Comparison of ENCODE assay signal across 10 mouse cellular contexts in genomic region chr1:153963744-153964342, GRCm38 (mm10).
DNase-seq lines count a peak whose midpoint lies in the region; ATAC-seq and TF ChIP-seq lines count a peak whose summit lies in the region.
"Had no signal": no experiment of that assay in that cellular context is flagged by ENCODE, and none has a peak within 500 bp of the region (broad histone marks: within the 10 kb centered on the region; RNA-seq: fewer than 3 reads in every experiment).

No protein-coding gene starts in this region.

- no peak for DNase-seq in heart, embryonic 10.5 days (ENCODE audit: low spot score)
- no peak for DNase-seq in heart, adult 11 months
- DNase-seq in midbrain, embryonic 11.5 days (ENCODE audit: low spot score, missing footprints) = peak; percentile 53
- no peak for DNase-seq in midbrain, postnatal 0 days (ENCODE audit: low spot score)
- no peak for DNase-seq in frontal cortex, postnatal 25 days (ENCODE audit: low spot score in 2 of 2)
- DNase-seq: right cerebral cortex, postnatal 14 days had no signal

- H3K27me3 ChIP-seq in heart, embryonic 10.5 days (ENCODE audit: insufficient read depth, poor library complexity, severe bottlenecking) = no peaks in the 10 kb centered on the region
- H3K27me3 ChIP-seq in midbrain, embryonic 11.5 days (ENCODE audit: control insufficient read depth, insufficient read depth, low read length) = no peaks in the 10 kb centered on the region
- H3K27me3 ChIP-seq in midbrain, postnatal 0 days (ENCODE audit: insufficient read depth, low read length) = no peaks in the 10 kb centered on the region
- no peaks in the 10 kb centered on the region for H3K27me3 ChIP-seq in limb, embryonic 15.5 days
- H3K27me3 ChIP-seq in stomach, embryonic 16.5 days (ENCODE audit: control insufficient read depth, insufficient read depth, low read length) = no peaks in the 10 kb centered on the region
- no peaks in the 10 kb centered on the region for H3K27me3 ChIP-seq in liver, embryonic 12.5 days (replicated peaks)
- H3K27me3 ChIP-seq: heart, embryonic 12.5 days had no signal

- H3K27ac ChIP-seq in heart, embryonic 10.5 days = peak overlapping the region; percentile 18; the same call in 1 of the 2 replicates
- no peak overlapping the region for H3K27ac ChIP-seq in midbrain, embryonic 11.5 days (ENCODE audit: low read depth, low read length)
- H3K27ac ChIP-seq in midbrain, postnatal 0 days (ENCODE audit: low read depth, low read length) = no peak overlapping the region
- H3K27ac ChIP-seq in limb, embryonic 15.5 days = peak overlapping the region; percentile 1; the same call in 1 of the 2 replicates
- no peak overlapping the region; the same call in 1 of the 2 replicates for H3K27ac ChIP-seq in stomach, embryonic 16.5 days (ENCODE audit: low read length)
- H3K27ac ChIP-seq in liver, embryonic 12.5 days = no peak overlapping the region

- H3K9me3 ChIP-seq in heart, embryonic 10.5 days = no peaks in the 10 kb centered on the region
- no peaks in the 10 kb centered on the region for H3K9me3 ChIP-seq in midbrain, embryonic 11.5 days (ENCODE audit: control insufficient read depth, low read length)
- no peaks in the 10 kb centered on the region for H3K9me3 ChIP-seq in midbrain, postnatal 0 days (ENCODE audit: low read length)
- no peaks in the 10 kb centered on the region for H3K9me3 ChIP-seq in limb, embryonic 15.5 days
- no peaks in the 10 kb centered on the region for H3K9me3 ChIP-seq in stomach, embryonic 16.5 days (replicated peaks; ENCODE audit: control insufficient read depth, low read length)
- H3K9me3 ChIP-seq in liver, embryonic 12.5 days (replicated peaks) = no peaks in the 10 kb centered on the region
- H3K9me3 ChIP-seq: heart, embryonic 12.5 days had no signal

- TF ChIP-seq CTCF in midbrain, postnatal 0 days (IDR thresholded peaks at IDR 0.05) = no peak

- 0 out of 2 replicates have a peak, but pooled peaks cover 3% of the 10 kb centered on the region for H3K4me1 ChIP-seq in heart, embryonic 10.5 days
- H3K4me1 ChIP-seq in midbrain, embryonic 11.5 days (ENCODE audit: control insufficient read depth, insufficient read depth, low read length) = no peaks in the 10 kb centered on the region
- H3K4me1 ChIP-seq in midbrain, postnatal 0 days (ENCODE audit: insufficient read depth, low read length) = no peaks in the 10 kb centered on the region
- H3K4me1 ChIP-seq in limb, embryonic 15.5 days = no peaks in the 10 kb centered on the region; the same call in 1 of the 2 replicates
- H3K4me1 ChIP-seq in stomach, embryonic 16.5 days (ENCODE audit: control insufficient read depth, insufficient read depth, low read length) = peaks cover 3% of the 10 kb centered on the region
- H3K4me1 ChIP-seq in liver, embryonic 12.5 days = no peaks in the 10 kb centered on the region

- no peak overlapping the region for H3K4me2 ChIP-seq in midbrain, embryonic 11.5 days
- H3K4me2 ChIP-seq in midbrain, postnatal 0 days (ENCODE audit: low read depth, low read length, poor library complexity, severe bottlenecking) = no peak overlapping the region
- H3K4me2 ChIP-seq in limb, embryonic 15.5 days = no peak overlapping the region
- H3K4me2 ChIP-seq in stomach, embryonic 16.5 days (ENCODE audit: low read depth, low read length) = no peak overlapping the region
- no peak overlapping the region for H3K4me2 ChIP-seq in liver, embryonic 12.5 days
- H3K4me2 ChIP-seq: heart, embryonic 12.5 days had no signal

- H3K9ac ChIP-seq in midbrain, embryonic 11.5 days (ENCODE audit: low read length) = no peak overlapping the region
- no peak overlapping the region for H3K9ac ChIP-seq in midbrain, postnatal 0 days (replicated peaks; ENCODE audit: low read length, poor library complexity, severe bottlenecking)
- H3K9ac ChIP-seq in limb, embryonic 15.5 days = no peak overlapping the region
- H3K9ac ChIP-seq in stomach, embryonic 16.5 days (ENCODE audit: low read length) = no peak overlapping the region
- no peak overlapping the region for H3K9ac ChIP-seq in liver, embryonic 12.5 days
- H3K9ac ChIP-seq: heart, embryonic 12.5 days had no signal

- H3K36me3 ChIP-seq in heart, embryonic 10.5 days = no peaks in the 10 kb centered on the region
- H3K36me3 ChIP-seq in midbrain, embryonic 11.5 days (ENCODE audit: control insufficient read depth, insufficient read depth, low read length) = no peaks in the 10 kb centered on the region
- no peaks in the 10 kb centered on the region for H3K36me3 ChIP-seq in midbrain, postnatal 0 days (ENCODE audit: insufficient read depth, low read length)
- no peaks in the 10 kb centered on the region for H3K36me3 ChIP-seq in limb, embryonic 15.5 days
- no peaks in the 10 kb centered on the region for H3K36me3 ChIP-seq in stomach, embryonic 16.5 days (ENCODE audit: control insufficient read depth, insufficient read depth, low read length)
- no peaks in the 10 kb centered on the region for H3K36me3 ChIP-seq in liver, embryonic 12.5 days
- H3K36me3 ChIP-seq: heart, embryonic 12.5 days had no signal

- 70% methylated on average over 9 of the region's 9 CpGs for WGBS in heart, embryonic 10.5 days
- WGBS in midbrain, embryonic 11.5 days = 84% methylated on average over 9 of the region's 9 CpGs
- WGBS in midbrain, postnatal 0 days = 68% methylated on average over 9 of the region's 9 CpGs
- WGBS in limb, embryonic 15.5 days = 41% methylated on average over 9 of the region's 9 CpGs
- 41% methylated on average over 9 of the region's 9 CpGs for WGBS in stomach, embryonic 16.5 days
- WGBS in liver, embryonic 12.5 days (ENCODE audit: insufficient replicate concordance) = 62% methylated on average over 9 of the region's 9 CpGs

- H3K4me3 ChIP-seq in heart, embryonic 10.5 days = no peak overlapping the region
- no peak overlapping the region for H3K4me3 ChIP-seq in midbrain, embryonic 11.5 days (ENCODE audit: low read depth, low read length)
- H3K4me3 ChIP-seq in midbrain, postnatal 0 days (ENCODE audit: low read depth, low read length) = no peak overlapping the region
- H3K4me3 ChIP-seq in limb, embryonic 15.5 days = no peak overlapping the region
- no peak overlapping the region for H3K4me3 ChIP-seq in stomach, embryonic 16.5 days (replicated peaks; ENCODE audit: low read length)
- H3K4me3 ChIP-seq in liver, embryonic 12.5 days = no peak overlapping the region
- H3K4me3 ChIP-seq: heart, embryonic 12.5 days had no signal

- ATAC-seq in midbrain, embryonic 11.5 days (ENCODE audit: low FRiP score) = no peak
- no peak for ATAC-seq in midbrain, postnatal 0 days (ENCODE audit: low FRiP score)
- peak; percentile 40; the same call in 1 of the 2 replicates for ATAC-seq in limb, embryonic 15.5 days (ENCODE audit: insufficient number of reproducible peaks, low FRiP score, low TSS enrichment, low read depth)
- peak; percentile 25; the same call in 1 of the 2 replicates for ATAC-seq in stomach, embryonic 16.5 days (ENCODE audit: insufficient read depth, low FRiP score)
- ATAC-seq in liver, embryonic 12.5 days = no peak

Comparison
In these comparisons a context has a peak if more than half of its experiments do, and no peak if none do; other contexts are left out.
1. H3K27ac ChIP-seq: peak in heart, embryonic 10.5 days (single experiment) and limb, embryonic 15.5 days (single experiment); none in midbrain, embryonic 11.5 days (single experiment), midbrain, postnatal 0 days (single experiment), stomach, embryonic 16.5 days (single experiment) and liver, embryonic 12.5 days (single experiment).
2. ATAC-seq: peak in limb, embryonic 15.5 days (single experiment) and stomach, embryonic 16.5 days (single experiment); none in midbrain, embryonic 11.5 days (single experiment), midbrain, postnatal 0 days (single experiment) and liver, embryonic 12.5 days (single experiment).